Mouse (Mus musculus) lung, postnatal 4 days (tissue): ENCODE measurements around the gene Gm19935.

Experiments
- DNase-seq, 2 experiments: peaks; one replicate each; pipeline ENCODE4 v3.0.0; 2021

Gene Gm19935

GRCm38 (mm10) chr8:90817293-90817692 lies at the start of gene Gm19935:
Gene Gm19935, minus strand, starts transcription at chr8:90817393.
- no peak for DNase-seq

- DNase-seq, result peak; percentile 12 to 36
These were observed 44.8 kb upstream of the Gm19935 start for GRCm38 (mm10) chr8:90862038-90862437.

- peak; percentile 44 to 50 for DNase-seq
These were observed 44.2 kb upstream of the Gm19935 start for GRCm38 (mm10) chr8:90861266-90861944.

- DNase-seq, result no peak
These were observed 40.9 kb upstream of the Gm19935 start for GRCm38 (mm10) chr8:90858071-90858470.

- no peak for DNase-seq
These were observed 39.8 kb upstream of the Gm19935 start for GRCm38 (mm10) chr8:90856952-90857351.

GRCm38 (mm10) chr8:90856171-90856570 lies 39.0 kb upstream of the Gm19935 start:
- no peak for DNase-seq

- DNase-seq, result peak; percentile 50 to 71
These were observed 37.5 kb upstream of the Gm19935 start for GRCm38 (mm10) chr8:90854671-90855161.

- peak in 1 of 2 experiments; percentile 24 for DNase-seq
These were observed 36.9 kb upstream of the Gm19935 start for GRCm38 (mm10) chr8:90853971-90854670.

- no peak for DNase-seq
These were observed 34.4 kb upstream of the Gm19935 start for GRCm38 (mm10) chr8:90851544-90851943.

GRCm38 (mm10) chr8:90849462-90850050 lies 32.4 kb upstream of the Gm19935 start:
- no peak for DNase-seq

GRCm38 (mm10) chr8:90847980-90848379 lies 30.8 kb upstream of the Gm19935 start:
- DNase-seq, result no peak

- DNase-seq, result no peak
These were observed 27.2 kb upstream of the Gm19935 start for GRCm38 (mm10) chr8:90844179-90844967.

GRCm38 (mm10) chr8:90843127-90843526 lies 25.9 kb upstream of the Gm19935 start:
- no peak for DNase-seq

- no peak for DNase-seq
These were observed 24.1 kb upstream of the Gm19935 start for GRCm38 (mm10) chr8:90841321-90841720.

GRCm38 (mm10) chr8:90839725-90840714 lies 22.8 kb upstream of the Gm19935 start:
- DNase-seq, result no peak

- no peak for DNase-seq
These were observed 20.2 kb upstream of the Gm19935 start for GRCm38 (mm10) chr8:90837440-90837839.

GRCm38 (mm10) chr8:90834321-90834672 lies 17.1 kb upstream of the Gm19935 start:
- DNase-seq, result no peak

GRCm38 (mm10) chr8:90833628-90834320 lies 16.6 kb upstream of the Gm19935 start:
- no peak for DNase-seq

GRCm38 (mm10) chr8:90832576-90833289 lies 15.5 kb upstream of the Gm19935 start:
- no peak for DNase-seq

- DNase-seq, result no peak
These were observed 13.8 kb upstream of the Gm19935 start for GRCm38 (mm10) chr8:90830980-90831379.
